Mouse (Mus musculus): ENCODE measurements around the gene Gm973. TPM values are rescaled to one million over a fixed set of nuclear protein-coding genes. Genes with fewer than 3 reads are reported as not detected.

Gene Gm973
- total and polyA plus RNA-seq, 3 experiments: 0.23 TPM; not detected in 2

GRCm38 (mm10) chr1:59568283-59568682 is 52.2 kb downstream of the Gm973 start:
- peaks cover 6 to 8% of the 10 kb centered on the region in 2 experiments; a peak in 3 of 4 replicates for H3K27me3 ChIP-seq (ENCODE audit: control insufficient read depth in 1 of 2, insufficient read depth in 2 of 2, low read length in 2 of 2)
- no peak overlapping the region for H3K4me3 ChIP-seq (ENCODE audit: control insufficient read depth in 1 of 2, insufficient read depth in 1 of 2, low read depth in 2 of 2, low read length in 2 of 2)
- H3K27ac ChIP-seq (ENCODE audit: control insufficient read depth, low read depth, low read length): no peak overlapping the region
- DNase-seq (ENCODE audit: low read depth, low spot score): no peak
- H3K79me2 ChIP-seq (ENCODE audit: control insufficient read depth, insufficient read depth, low read length, poor library complexity): no peaks in the 10 kb centered on the region
- no peak overlapping the region for H3K9ac ChIP-seq (ENCODE audit: control insufficient read depth, low read depth, low read length, poor library complexity, severe bottlenecking)
- no peak for TF ChIP-seq ZMIZ1 (IDR thresholded peaks at IDR 0.05; ENCODE audit: low read depth, low read length)
- TF ChIP-seq CTCF (IDR thresholded peaks at IDR 0.05 in 2 of 3, conservative IDR thresholded peaks at IDR 0.05 in 1 of 3; ENCODE audit: control insufficient read depth in 1 of 3, insufficient read depth in 1 of 3, low read depth in 2 of 3, low read length in 3 of 3, poor library complexity in 1 of 3, severe bottlenecking in 1 of 3): peak in 1 of 3 experiments; percentile 8; a peak in 1 of 6 replicates
- H3K36me3 ChIP-seq (ENCODE audit: control insufficient read depth in 1 of 2, insufficient read depth in 2 of 2, low read length in 2 of 2): no peaks in the 10 kb centered on the region; a peak in 1 of 4 replicates
- no peaks in the 10 kb centered on the region for H3K9me3 ChIP-seq (replicated peaks; ENCODE audit: insufficient read depth, low read length)
- peaks cover 0 to 3% of the 10 kb centered on the region in 2 experiments; a peak in 1 of 4 replicates for H3K4me1 ChIP-seq (ENCODE audit: control insufficient read depth in 1 of 2, insufficient read depth in 2 of 2, low read length in 2 of 2)

- Histone ChIP-seq H3K79me2 (ENCODE audit: control insufficient read depth, insufficient read depth, low read length, poor library complexity) (no peaks in the 10 kb centered on the region), H3K9me3 (replicated peaks; ENCODE audit: insufficient read depth, low read length) (no peaks in the 10 kb centered on the region), H3K9ac (ENCODE audit: control insufficient read depth, low read depth, low read length, poor library complexity, severe bottlenecking) (no peak overlapping the region), H3K4me3 (ENCODE audit: control insufficient read depth in 1 of 2, insufficient read depth in 1 of 2, low read depth in 2 of 2, low read length in 2 of 2) (no peak overlapping the region), H3K4me1 (ENCODE audit: control insufficient read depth in 1 of 2, insufficient read depth in 2 of 2, low read length in 2 of 2) (peaks cover 0 to 3% of the 10 kb centered on the region in 2 experiments; a peak in 1 of 4 replicates), H3K27me3 (ENCODE audit: control insufficient read depth in 1 of 2, insufficient read depth in 2 of 2, low read length in 2 of 2) (peaks cover 6 to 8% of the 10 kb centered on the region in 2 experiments; a peak in 3 of 4 replicates), H3K36me3 (ENCODE audit: control insufficient read depth in 1 of 2, insufficient read depth in 2 of 2, low read length in 2 of 2) (no peaks in the 10 kb centered on the region; a peak in 1 of 4 replicates), H3K27ac (ENCODE audit: control insufficient read depth, low read depth, low read length) (no peak overlapping the region)
- DNase-seq (ENCODE audit: low read depth, low spot score): no peak
- TF ChIP-seq TCF12 (IDR thresholded peaks at IDR 0.05; ENCODE audit: low read depth, low read length) (no peak), POLR2AphosphoS5 (IDR thresholded peaks at IDR 0.05; ENCODE audit: borderline replicate concordance, low read depth, low read length) (no peak), MAX (IDR thresholded peaks at IDR 0.05; ENCODE audit: low read length) (no peak), NRF1 (IDR thresholded peaks at IDR 0.05; ENCODE audit: insufficient read depth, low read depth, low read length, poor library complexity, severe bottlenecking) (no peak), MAFK (IDR thresholded peaks at IDR 0.05; ENCODE audit: borderline replicate concordance, low read depth, low read length) (no peak), GABPA (IDR thresholded peaks at IDR 0.05; ENCODE audit: low read depth, low read length) (no peak)
Observed at GRCm38 (mm10) chr1:59569301-59569700, 53.2 kb downstream of the Gm973 start.

GRCm38 (mm10) chr1:59570767-59571166 is 54.7 kb downstream of the Gm973 start:
- DNase-seq (ENCODE audit: low read depth, low spot score): no peak
- no peak overlapping the region for H3K9ac ChIP-seq (ENCODE audit: control insufficient read depth, low read depth, low read length, poor library complexity, severe bottlenecking)
- H3K79me2 ChIP-seq (ENCODE audit: control insufficient read depth, insufficient read depth, low read length, poor library complexity): no peaks in the 10 kb centered on the region
- H3K36me3 ChIP-seq (ENCODE audit: control insufficient read depth in 1 of 2, insufficient read depth in 2 of 2, low read length in 2 of 2): no peaks in the 10 kb centered on the region; a peak in 1 of 4 replicates
- no peak overlapping the region for H3K4me3 ChIP-seq (ENCODE audit: control insufficient read depth in 1 of 2, insufficient read depth in 1 of 2, low read depth in 2 of 2, low read length in 2 of 2)
- H3K27ac ChIP-seq (ENCODE audit: control insufficient read depth, low read depth, low read length): no peak overlapping the region
- peak; percentile 72 for TF ChIP-seq ZNF384 (IDR thresholded peaks at IDR 0.05; ENCODE audit: low read depth, low read length)
- no peak for TF ChIP-seq NELFE (IDR thresholded peaks at IDR 0.05; ENCODE audit: low read depth, low read length)
- no peak for TF ChIP-seq E2F4 (IDR thresholded peaks at IDR 0.05; ENCODE audit: borderline replicate concordance, low read depth, low read length)
- H3K27me3 ChIP-seq (ENCODE audit: control insufficient read depth in 1 of 2, insufficient read depth in 2 of 2, low read length in 2 of 2): peaks cover 8% of the 10 kb centered on the region in 2 experiments; a peak in 3 of 4 replicates
- no peaks in the 10 kb centered on the region for H3K9me3 ChIP-seq (replicated peaks; ENCODE audit: insufficient read depth, low read length)
- peaks cover 0 to 3% of the 10 kb centered on the region in 2 experiments; a peak in 1 of 4 replicates for H3K4me1 ChIP-seq (ENCODE audit: control insufficient read depth in 1 of 2, insufficient read depth in 2 of 2, low read length in 2 of 2)

All from MEL (cell line).